Mouse (Mus musculus): Measurements from ENCODE around the gene 4930507D05Rik.

DNA sequence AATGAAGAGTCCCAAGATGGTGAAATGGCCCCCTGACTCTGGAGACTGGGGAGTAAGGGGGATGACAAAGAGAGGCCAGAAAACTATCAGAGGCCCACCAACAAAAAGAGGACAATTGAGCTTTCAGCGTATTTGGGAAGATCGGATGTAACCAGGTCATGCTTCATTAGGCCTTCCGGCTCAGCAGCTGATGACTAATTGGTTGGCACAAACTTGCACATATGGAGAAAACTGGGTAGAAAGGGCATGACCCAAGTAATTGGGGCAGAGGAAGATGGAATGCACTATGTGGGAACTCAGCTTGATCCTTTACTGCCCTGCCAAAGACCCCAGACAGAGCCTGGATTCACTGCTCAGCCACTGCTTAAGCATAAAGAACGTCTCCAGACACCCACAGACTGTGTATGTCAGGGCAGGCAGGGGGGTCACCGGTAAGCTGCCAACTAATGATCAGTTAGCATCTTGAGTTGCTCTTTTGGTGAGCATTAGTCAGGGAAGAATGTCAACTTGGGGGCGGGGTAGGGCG is 30.4 kb upstream of the 4930507D05Rik start:
- no peak for TF ChIP-seq POLR2A (IDR thresholded peaks at IDR 0.05; ENCODE audit: extremely low read depth, insufficient read depth, low read length)
- TF ChIP-seq CTCF (IDR thresholded peaks at IDR 0.05; ENCODE audit: low read depth, low read length) = no peak

Data from liver, adult 2 months (tissue).